Mouse (Mus musculus) kidney, embryonic 15.5 days (tissue): Measurements from ENCODE around the gene Grin3a. TPM values are rescaled to one million over a fixed set of nuclear protein-coding genes. Genes with fewer than 3 reads are reported as not detected.
A peak's percentile ranks its signal among the peaks of the same experiment; 100 is the strongest.
"Not testable (repeated sequence)": the region's sequence is repeated elsewhere in the genome, so short reads cannot be mapped to it uniquely, and the experiment has no call there.

Experiments used
- ATAC-seq: fragments of 200-750 bp; cut with Nextera tagmentation; replicated peaks from 2 replicates; pipeline ENCODE4 v1.8.0; 2017; ENCODE audit warnings: moderate TSS enrichment; ENCODE audit not compliant: low FRiP score
- H3K27ac ChIP-seq: fragments of 300-500 bp; sonication (generic); 2 replicates; pipeline ENCODE4 v1.5.1; 2015; ENCODE audit warnings: mild to moderate bottlenecking, inconsistent platforms
- H3K27me3 ChIP-seq: fragments of 300-500 bp; sonication (generic); 2 replicates; pipeline ENCODE4 v1.6.1; 2015; ENCODE audit warnings: inconsistent platforms
- H3K36me3 ChIP-seq: fragments of 300-500 bp; sonication (generic); 2 replicates; pipeline ENCODE4 v1.6.1; 2015; ENCODE audit warnings: inconsistent platforms
- H3K4me1 ChIP-seq: fragments of 300-500 bp; sonication (generic); 2 replicates; pipeline ENCODE4 v1.6.1; 2015; ENCODE audit warnings: inconsistent platforms
- H3K4me2 ChIP-seq: fragments of 300-500 bp; sonication (generic); 2 replicates; pipeline ENCODE4 v1.6.1; 2015; ENCODE audit warnings: moderate library complexity, mild to moderate bottlenecking, inconsistent platforms
- H3K4me3 ChIP-seq: fragments of 300-500 bp; sonication (generic); replicated peaks from 2 replicates; pipeline ENCODE4 v1.5.1; 2015; ENCODE audit warnings: mild to moderate bottlenecking, inconsistent platforms
- H3K9ac ChIP-seq: fragments of 300-500 bp; sonication (generic); 2 replicates; pipeline ENCODE4 v1.6.1; 2015; ENCODE audit warnings: mild to moderate bottlenecking, inconsistent platforms
- H3K9me3 ChIP-seq: fragments of 300-500 bp; sonication (generic); replicated peaks from 2 replicates; pipeline ENCODE4 v1.6.1; 2016; ENCODE audit warnings: inconsistent platforms
- WGBS: fragments of 180-500 bp; shearing (Covaris S2); methylation state at CpG from one replicate; pipeline ENCODE4 v1.1.7; 2015; ENCODE audit warnings: mixed read lengths; 5-methylcytosine and 5-hydroxymethylcytosine counted together
- polyA plus RNA-seq: library from polyadenylated mRNA; unstranded; fragments of >200 nt; fragmentation: Nextera tagmentation; extraction: Ambion mirVana; gene quantifications from 2 replicates; pipeline ENCODE4 v1.2.1, GENCODE M21; 2015

Grin3a gene
- polyA plus RNA-seq, 1 experiment from 2014 or later = 0.84 TPM

- Histone ChIP-seq H3K9me3 (no peaks in the 10 kb centered on the region), H3K27me3 (no peaks in the 10 kb centered on the region), H3K4me1 (no peaks in the 10 kb centered on the region), H3K4me3 (no peak overlapping the region), H3K4me2 (no peak overlapping the region), H3K9ac (no peak overlapping the region), H3K36me3 (no peaks in the 10 kb centered on the region), H3K27ac (no peak overlapping the region)
- ATAC-seq = no peak
- 94% methylated on average over 6 of the region's 6 CpGs for WGBS
Measured at GRCm38 (mm10) chr4:49676071-49676470, 169.5 kb downstream of the Grin3a start.

GRCm38 (mm10) chr4:49664850-49665249, 180.7 kb downstream of the Grin3a start:
- H3K9me3 ChIP-seq = no peaks in the 10 kb centered on the region
- H3K9ac ChIP-seq = no peak overlapping the region
- no peak overlapping the region for H3K4me2 ChIP-seq
- H3K27me3 ChIP-seq = no peaks in the 10 kb centered on the region
- no peak overlapping the region for H3K4me3 ChIP-seq
- H3K27ac ChIP-seq = no peak overlapping the region
- H3K36me3 ChIP-seq = peaks cover 34% of the 10 kb centered on the region
- ATAC-seq = no peak
- no peaks in the 10 kb centered on the region for H3K4me1 ChIP-seq
- WGBS = 90% methylated on average over 5 of the region's 5 CpGs

GRCm38 (mm10) chr4:49662231-49662630, 183.3 kb downstream of the Grin3a start:
- no peak overlapping the region for H3K27ac ChIP-seq
- H3K4me2 ChIP-seq = no peak overlapping the region
- H3K4me3 ChIP-seq = no peak overlapping the region
- H3K36me3 ChIP-seq = peaks cover 59% of the 10 kb centered on the region
- no peaks in the 10 kb centered on the region for H3K27me3 ChIP-seq
- no peak for ATAC-seq
- H3K9me3 ChIP-seq = no peaks in the 10 kb centered on the region
- H3K9ac ChIP-seq = no peak overlapping the region
- H3K4me1 ChIP-seq = no peaks in the 10 kb centered on the region
- WGBS = 93% methylated on average over 4 of the region's 4 CpGs

DNA sequence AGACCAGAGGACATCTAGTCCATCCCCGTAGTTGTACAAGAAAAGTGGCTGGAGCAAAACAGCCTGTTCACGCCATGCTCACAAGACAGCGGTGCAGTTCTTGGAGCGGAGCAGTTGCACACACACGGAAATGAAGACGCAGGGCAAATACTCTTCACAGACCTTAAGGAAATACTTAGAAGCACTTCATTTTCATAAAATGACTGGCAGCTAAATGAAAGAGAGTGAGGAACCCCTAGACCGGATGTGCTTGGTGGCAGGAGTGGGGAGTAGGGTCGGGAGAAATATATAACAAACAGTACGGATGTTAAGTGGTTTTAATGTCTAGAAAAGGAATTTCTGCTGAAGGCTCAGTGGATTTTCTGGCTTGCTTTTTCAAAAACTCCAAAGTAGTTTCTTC, 183.9 kb downstream of the Grin3a start:
- Histone ChIP-seq H3K4me3 (no peak overlapping the region), H3K4me1 (no peaks in the 10 kb centered on the region), H3K4me2 (no peak overlapping the region), H3K9me3 (no peaks in the 10 kb centered on the region), H3K9ac (no peak overlapping the region), H3K36me3 (peaks cover 64% of the 10 kb centered on the region), H3K27me3 (no peaks in the 10 kb centered on the region), H3K27ac (no peak overlapping the region)
- 97% methylated on average over 9 of the region's 9 CpGs for WGBS
- ATAC-seq = no peak

- Histone ChIP-seq H3K9ac (no peak overlapping the region), H3K4me3 (no peak overlapping the region), H3K4me2 (no peak overlapping the region), H3K27ac (no peak overlapping the region), H3K9me3 (no peaks in the 10 kb centered on the region), H3K27me3 (no peaks in the 10 kb centered on the region), H3K4me1 (no peaks in the 10 kb centered on the region), H3K36me3 (peaks cover 78% of the 10 kb centered on the region)
- no peak for ATAC-seq
- WGBS = 97% methylated on average over 1 of the region's 1 CpGs
Measured at GRCm38 (mm10) chr4:49659421-49659820, 186.1 kb downstream of the Grin3a start.

DNA sequence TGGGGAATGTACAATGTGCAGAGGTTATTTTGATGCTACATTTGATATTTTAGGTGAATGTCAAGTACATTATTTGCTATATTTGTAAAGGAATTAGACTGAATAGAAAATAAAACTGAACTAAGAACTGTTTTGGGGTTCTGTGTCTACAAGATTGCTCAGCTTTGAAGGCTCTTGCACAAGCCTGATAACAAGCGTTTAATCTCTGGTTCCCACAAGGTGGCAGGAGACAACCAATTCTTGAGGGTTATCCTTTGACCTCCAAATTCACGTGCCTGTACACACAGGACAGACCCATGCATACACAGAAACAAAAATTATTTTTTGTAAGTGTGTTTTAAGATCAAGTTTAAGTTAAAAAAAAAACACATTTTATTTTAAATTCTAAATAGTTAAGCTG, 205.6 kb downstream of the Grin3a start:
- no peaks in the 10 kb centered on the region for H3K4me1 ChIP-seq
- no peak overlapping the region for H3K4me2 ChIP-seq
- 73% methylated on average over 2 of the region's 2 CpGs for WGBS
- no peaks in the 10 kb centered on the region for H3K27me3 ChIP-seq
- no peaks in the 10 kb centered on the region for H3K9me3 ChIP-seq
- no peak overlapping the region for H3K4me3 ChIP-seq
- no peak overlapping the region for H3K9ac ChIP-seq
- ATAC-seq = no peak
- peaks cover 86% of the 10 kb centered on the region for H3K36me3 ChIP-seq
- no peak overlapping the region for H3K27ac ChIP-seq

- no peaks in the 10 kb centered on the region for H3K27me3 ChIP-seq
- no peak overlapping the region for H3K27ac ChIP-seq
- H3K4me1 ChIP-seq = peaks cover 6% of the 10 kb centered on the region; the same call in 1 of the 2 replicates
- H3K9ac ChIP-seq = no peak overlapping the region
- H3K9me3 ChIP-seq = no peaks in the 10 kb centered on the region
- no peak overlapping the region for H3K4me2 ChIP-seq
- 95% methylated on average over 11 of the region's 11 CpGs for WGBS
- no peak for ATAC-seq
- peaks cover 82% of the 10 kb centered on the region for H3K36me3 ChIP-seq
- no peak overlapping the region for H3K4me3 ChIP-seq
Measured at GRCm38 (mm10) chr4:49637821-49638220, 207.7 kb downstream of the Grin3a start.

DNA sequence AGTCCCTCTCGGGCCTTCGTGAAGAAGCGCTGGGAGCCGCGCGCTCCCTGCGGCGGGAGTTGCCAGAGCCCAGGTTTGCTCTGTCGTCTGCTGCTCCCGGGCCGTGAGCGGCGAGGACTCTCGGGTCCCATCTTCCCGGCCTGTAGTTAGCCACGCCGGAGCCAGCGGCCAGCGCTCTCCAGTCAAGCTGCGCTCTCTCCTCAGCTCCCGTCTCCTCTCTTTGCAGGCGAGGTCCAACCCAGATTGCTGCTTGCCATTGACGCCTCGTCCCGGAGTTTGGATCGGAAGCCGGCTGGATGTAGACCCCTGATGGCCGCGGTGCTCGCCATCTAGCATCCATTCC, 213.4 kb downstream of the Grin3a start:
- peak; percentile 81; the same call in 1 of the 2 replicates for ATAC-seq
- Histone ChIP-seq H3K4me1 (peaks cover 9% of the 10 kb centered on the region; the same call in 1 of the 2 replicates), H3K4me2 (peak overlapping the region; percentile 81), H3K27me3 (no peaks in the 10 kb centered on the region), H3K27ac (peak overlapping the region; percentile 97), H3K36me3 (peaks cover 36% of the 10 kb centered on the region), H3K9ac (peak overlapping the region; percentile 87), H3K9me3 (no peaks in the 10 kb centered on the region), H3K4me3 (peak overlapping the region; percentile 93)
- under 1% methylated on average over 30 of the region's 30 CpGs for WGBS

- WGBS = 4% methylated on average over 37 of the region's 37 CpGs
- peak within 1 kb of the TSS; percentile 97 for H3K27ac ChIP-seq
- no peaks in the 10 kb centered on the region for H3K27me3 ChIP-seq
- peak; percentile 98 for ATAC-seq
- peaks cover 31% of the 10 kb centered on the region for H3K36me3 ChIP-seq
- H3K9ac ChIP-seq = peak within 1 kb of the TSS; percentile 87
- H3K4me2 ChIP-seq = peak within 1 kb of the TSS; percentile 81
- no peaks in the 10 kb centered on the region for H3K9me3 ChIP-seq
- peaks cover 11% of the 10 kb centered on the region; the same call in 1 of the 2 replicates for H3K4me1 ChIP-seq
- peak within 1 kb of the TSS; percentile 93 for H3K4me3 ChIP-seq
Measured at GRCm38 (mm10) chr4:49631319-49632138, 214.0 kb downstream of the Grin3a start, which contains the start of gene Rnf20. TSS of gene Rnf20 (plus strand) at chr4:49632006.

DNA sequence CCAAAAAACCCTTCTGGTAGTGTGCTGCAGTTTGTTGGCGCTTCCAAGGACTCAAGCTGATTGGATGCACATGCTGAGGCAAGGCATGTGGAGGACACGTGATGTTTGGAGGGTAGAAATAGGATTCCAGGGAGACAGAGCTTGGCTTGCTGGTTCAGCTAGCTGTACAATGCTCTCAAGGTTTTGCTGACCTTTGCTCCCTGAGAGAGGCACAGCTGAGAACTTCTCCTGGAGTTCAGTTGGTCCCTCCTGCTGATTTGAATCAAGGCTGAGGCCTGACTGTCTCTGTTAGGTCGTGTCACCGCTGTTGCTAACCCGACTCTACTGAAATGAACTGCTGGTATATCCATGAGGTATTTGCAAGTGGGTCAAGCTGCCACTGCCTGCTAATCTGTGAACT, 216.6 kb downstream of the Grin3a start:
- peaks cover 5% of the 10 kb centered on the region for H3K36me3 ChIP-seq
- no peak overlapping the region for H3K4me2 ChIP-seq
- no peaks in the 10 kb centered on the region for H3K9me3 ChIP-seq
- no peak overlapping the region for H3K4me3 ChIP-seq
- H3K27me3 ChIP-seq = no peaks in the 10 kb centered on the region
- no peak overlapping the region for H3K9ac ChIP-seq
- no peak overlapping the region for H3K27ac ChIP-seq
- H3K4me1 ChIP-seq = peaks cover 9% of the 10 kb centered on the region; the same call in 1 of the 2 replicates
- ATAC-seq = no peak
- WGBS = 88% methylated on average over 5 of the region's 5 CpGs

DNA sequence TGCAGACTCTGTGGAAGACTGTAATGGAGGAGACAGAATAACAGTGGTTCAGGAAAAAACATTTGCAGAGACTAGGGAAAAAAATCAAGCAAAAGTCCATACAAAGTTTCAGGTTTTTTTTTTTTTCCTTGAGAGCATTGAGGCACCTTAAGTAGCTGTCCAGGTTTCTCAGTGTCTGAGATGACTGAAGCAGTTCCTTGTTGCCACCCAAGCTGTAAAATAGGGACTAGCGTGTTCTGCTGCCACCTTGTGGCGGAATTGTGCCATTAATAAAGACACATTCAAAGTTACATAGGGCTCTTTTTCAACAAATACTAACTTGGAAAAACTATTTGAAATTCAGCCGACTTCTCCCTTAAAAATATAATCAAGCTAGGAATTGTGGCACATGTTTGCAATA, 218.6 kb downstream of the Grin3a start:
- Histone ChIP-seq H3K36me3 (no peaks in the 10 kb centered on the region), H3K4me2 (no peak overlapping the region), H3K9ac (no peak overlapping the region), H3K9me3 (no peaks in the 10 kb centered on the region), H3K27me3 (no peaks in the 10 kb centered on the region), H3K27ac (no peak overlapping the region), H3K4me1 (0 out of 2 replicates have a peak, but pooled peaks cover 3% of the 10 kb centered on the region), H3K4me3 (no peak overlapping the region)
- ATAC-seq = no peak
- WGBS = 3% methylated on average over 3 of the region's 3 CpGs

GRCm38 (mm10) chr4:49624969-49625368, 220.6 kb downstream of the Grin3a start:
- not testable (repeated sequence) for H3K27me3 ChIP-seq, H3K27ac ChIP-seq, ATAC-seq, H3K4me3 ChIP-seq, H3K4me2 ChIP-seq, H3K9me3 ChIP-seq, H3K36me3 ChIP-seq, H3K4me1 ChIP-seq, H3K9ac ChIP-seq
- 83% methylated on average over 4 of the region's 4 CpGs for WGBS
